ENCODE assay signal across 28 mouse cellular contexts in the genomic region with DNA sequence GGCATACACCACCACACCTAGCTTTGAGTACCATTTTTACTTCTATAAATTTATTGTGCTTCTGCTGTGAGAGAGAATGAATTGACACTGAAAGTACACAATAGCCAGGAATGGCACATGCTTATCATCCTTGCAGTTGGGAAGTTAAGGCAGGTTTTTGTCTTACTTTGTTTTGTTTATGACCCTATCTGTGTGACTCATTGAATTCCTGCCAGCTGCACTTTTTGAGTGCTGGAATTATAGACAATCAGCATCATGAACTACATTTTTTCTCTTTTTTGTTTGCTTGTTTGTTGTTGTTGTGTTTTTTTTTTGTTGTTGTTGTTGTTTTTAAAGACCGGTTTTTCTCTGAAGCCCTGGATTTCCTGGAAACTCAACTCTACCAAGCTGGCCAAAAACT. TPM values are rescaled to one million over a fixed set of nuclear protein-coding genes. Genes with fewer than 3 reads are reported as not detected.
DNase-seq lines count a peak whose midpoint lies in the region; ATAC-seq and TF ChIP-seq lines count a peak whose summit lies in the region.
"Had no signal": no experiment of that assay in that cellular context is flagged by ENCODE, and none has a peak within 500 bp of the region (broad histone marks: within the 10 kb centered on the region; RNA-seq: fewer than 3 reads in every experiment).

No protein-coding gene starts in this region.

- no peak for TF ChIP-seq POLR2A in heart, adult 2 months (IDR thresholded peaks at IDR 0.05; ENCODE audit: insufficient read depth, low read depth, low read length)

- WGBS in heart, adult 2 months = 15% methylated on average over 1 of the region's 1 CpGs
- WGBS in heart, embryonic 11.5 days (ENCODE audit: insufficient replicate concordance) = 39% methylated on average over 1 of the region's 1 CpGs
- 69% methylated on average over 1 of the region's 1 CpGs for WGBS in kidney, embryonic 14.5 days

- H3K9me3 ChIP-seq in heart, embryonic 11.5 days (replicated peaks; ENCODE audit: control insufficient read depth, low read length) = no peaks in the 10 kb centered on the region
- no peaks in the 10 kb centered on the region for H3K9me3 ChIP-seq in kidney, embryonic 14.5 days (ENCODE audit: control insufficient read depth, low read length)
- H3K9me3 ChIP-seq: embryonic facial prominence, embryonic 13.5 days; forebrain, embryonic 10.5 days; G1E; limb, embryonic 13.5 days; lung, embryonic 15.5 days; midbrain, embryonic 10.5 days; midbrain, embryonic 15.5 days; neural tube, embryonic 15.5 days had no signal

- H3K4me3 ChIP-seq in heart, adult 2 months = no peak overlapping the region
- H3K4me3 ChIP-seq in heart, embryonic 11.5 days (ENCODE audit: low read depth, low read length) = no peak overlapping the region
- H3K4me3 ChIP-seq in kidney, embryonic 14.5 days (ENCODE audit: low read length) = no peak overlapping the region
- no peak overlapping the region for H3K4me3 ChIP-seq in C2C12 (ENCODE audit: insufficient read depth, poor library complexity, severe bottlenecking)
- H3K4me3 ChIP-seq: embryonic facial prominence, embryonic 13.5 days; forebrain, embryonic 10.5 days; limb, embryonic 13.5 days; lung, embryonic 15.5 days; midbrain, embryonic 10.5 days; midbrain, embryonic 15.5 days; neural tube, embryonic 15.5 days had no signal

- TF ChIP-seq CTCF in heart, adult 2 months (IDR thresholded peaks at IDR 0.05) = no peak
- no peak for TF ChIP-seq CTCF in C2C12 (IDR thresholded peaks at IDR 0.05; ENCODE audit: control insufficient read depth, insufficient read depth, insufficient read length)

- H3K4me2 ChIP-seq in heart, embryonic 11.5 days = no peak overlapping the region
- no peak overlapping the region for H3K4me2 ChIP-seq in kidney, embryonic 14.5 days (replicated peaks; ENCODE audit: low read depth, low read length)
- H3K4me2 ChIP-seq: embryonic facial prominence, embryonic 13.5 days; hindbrain, embryonic 14.5 days; limb, embryonic 13.5 days; liver, embryonic 11.5 days; lung, embryonic 15.5 days; midbrain, embryonic 15.5 days; neural tube, embryonic 15.5 days had no signal

- peaks cover 73% of the 10 kb centered on the region for H3K79me3 ChIP-seq in C2C12 (ENCODE audit: low read depth)

- no peak for TF ChIP-seq EP300 in heart, adult 2 months (IDR thresholded peaks at IDR 0.05; ENCODE audit: insufficient read depth, low read depth, low read length)

- no peaks in the 10 kb centered on the region; the same call in 1 of the 2 replicates for H3K4me1 ChIP-seq in heart, adult 2 months (ENCODE audit: control insufficient read depth, insufficient read depth, low read length)
- H3K4me1 ChIP-seq in heart, embryonic 11.5 days (ENCODE audit: control insufficient read depth, insufficient read depth, low read length) = no peaks in the 10 kb centered on the region; the same call in 1 of the 2 replicates
- no peaks in the 10 kb centered on the region for H3K4me1 ChIP-seq in kidney, embryonic 14.5 days (ENCODE audit: control insufficient read depth, insufficient read depth, low read length)
- H3K4me1 ChIP-seq: embryonic facial prominence, embryonic 13.5 days; forebrain, embryonic 10.5 days; limb, embryonic 13.5 days; lung, embryonic 15.5 days; midbrain, embryonic 10.5 days; midbrain, embryonic 15.5 days; neural tube, embryonic 15.5 days had no signal

- H3K36me3 ChIP-seq in heart, adult 2 months (ENCODE audit: control insufficient read depth, insufficient read depth, low read length) = peaks cover 23% of the 10 kb centered on the region
- H3K36me3 ChIP-seq in heart, embryonic 11.5 days (ENCODE audit: control insufficient read depth, insufficient read depth, low read length) = peaks cover 5% of the 10 kb centered on the region; the same call in 1 of the 2 replicates
- H3K36me3 ChIP-seq in kidney, embryonic 14.5 days (ENCODE audit: control insufficient read depth, insufficient read depth, low read length) = peaks cover 28% of the 10 kb centered on the region
- H3K36me3 ChIP-seq in C2C12 (ENCODE audit: control insufficient read depth, insufficient read depth) = peaks cover 67% of the 10 kb centered on the region

- H3K79me2 ChIP-seq in heart, adult 2 months (replicated peaks; ENCODE audit: control insufficient read depth, insufficient read depth, low read length) = peaks cover 2% of the 10 kb centered on the region
- peaks cover 93% of the 10 kb centered on the region for H3K79me2 ChIP-seq in C2C12 (ENCODE audit: control insufficient read depth, insufficient read depth)

- ATAC-seq in heart, embryonic 11.5 days (replicated peaks; ENCODE audit: insufficient number of reproducible peaks, low FRiP score, low TSS enrichment) = no peak
- ATAC-seq in kidney, embryonic 14.5 days (ENCODE audit: low FRiP score, low TSS enrichment) = no peak
- ATAC-seq: forebrain, embryonic 16.5 days; midbrain, embryonic 15.5 days had no signal

- H3K27me3 ChIP-seq in heart, adult 2 months (ENCODE audit: control insufficient read depth, insufficient read depth, low read length) = no peaks in the 10 kb centered on the region
- no peaks in the 10 kb centered on the region for H3K27me3 ChIP-seq in heart, embryonic 11.5 days (ENCODE audit: control insufficient read depth, insufficient read depth, low read length)
- no peaks in the 10 kb centered on the region for H3K27me3 ChIP-seq in kidney, embryonic 14.5 days (ENCODE audit: control insufficient read depth, insufficient read depth, low read length)
- H3K27me3 ChIP-seq in C2C12 (ENCODE audit: control insufficient read depth, insufficient read depth, insufficient read length) = no peaks in the 10 kb centered on the region
- H3K27me3 ChIP-seq: CH12.LX; embryonic facial prominence, embryonic 13.5 days; limb, embryonic 13.5 days; lung, embryonic 15.5 days; midbrain, embryonic 15.5 days; neural tube, embryonic 15.5 days had no signal

- H3K9ac ChIP-seq in heart, adult 2 months (ENCODE audit: low read depth, low read length) = no peak overlapping the region
- H3K9ac ChIP-seq in heart, embryonic 11.5 days (ENCODE audit: low read depth, low read length) = no peak overlapping the region
- no peak overlapping the region for H3K9ac ChIP-seq in kidney, embryonic 14.5 days (ENCODE audit: low read depth, low read length)
- H3K9ac ChIP-seq: embryonic facial prominence, embryonic 13.5 days; hindbrain, embryonic 14.5 days; limb, embryonic 13.5 days; lung, embryonic 15.5 days; midbrain, embryonic 15.5 days; neural tube, embryonic 15.5 days had no signal

- peak overlapping the region; percentile 6; the same call in 1 of the 2 replicates for H3K27ac ChIP-seq in heart, adult 2 months
- H3K27ac ChIP-seq in heart, embryonic 11.5 days (ENCODE audit: low read depth, low read length) = no peak overlapping the region
- peak overlapping the region; percentile 1; the same call in 1 of the 2 replicates for H3K27ac ChIP-seq in kidney, embryonic 14.5 days (ENCODE audit: low read depth, low read length)
- H3K27ac ChIP-seq: embryonic facial prominence, embryonic 13.5 days; forebrain, embryonic 10.5 days; hindbrain, embryonic 14.5 days; limb, embryonic 13.5 days; lung, embryonic 15.5 days; midbrain, embryonic 10.5 days; midbrain, embryonic 15.5 days; neural tube, embryonic 15.5 days had no signal

- intact Hi-C loops in heart, adult 2 months (cut with DNase I) = loop anchor here (1.0 to 2.0 kb wide), 2 partner anchors 40 to 68 kb away; no protein-coding TSS in a partner anchor

- no peak for DNase-seq in heart, adult 2 months
- DNase-seq in kidney, postnatal 10 days = no peak
- no peak for DNase-seq in cerebellum, adult 18-20 months
- no peak for DNase-seq in thymus, adult 18-20 months
- DNase-seq: adrenal gland, postnatal 25 days; cerebellum, adult 11-12 months; gastrocnemius, postnatal 10 days; kidney, adult 11 months; right cerebral cortex, adult 18-20 months had no signal

- H3ac ChIP-seq in C2C12 (ENCODE audit: control insufficient read depth, insufficient read length, low read depth) = no peak overlapping the region

TF ChIP-seq in C2C12, 6 proteins besides CTCF, POLR2A, EP300 and RAD21:
- TF ChIP-seq MYOD1 (IDR thresholded peaks at IDR 0.05; ENCODE audit: control insufficient read depth, insufficient read length, low read depth) = no peak
- no peak for TF ChIP-seq FOSL1 (IDR thresholded peaks at IDR 0.05; ENCODE audit: insufficient read depth, low read length, poor library complexity, severe bottlenecking)
- peak; percentile 29 for TF ChIP-seq MAX (IDR thresholded peaks at IDR 0.05)
- TF ChIP-seq CEBPB (IDR thresholded peaks at IDR 0.05; ENCODE audit: low read depth) = no peak
- no peak for TF ChIP-seq USF1 (IDR thresholded peaks at IDR 0.05; ENCODE audit: low read depth)
TF ChIP-seq in C2C12: peak in this region for 1.

RNA-seq across cellular contexts. Expression of a gene that starts 15.0 kb away (rescaled TPM):
- 10 to 100 TPM; 36.5 to 41.5 TPM for total RNA-seq in heart, adult 2 months (2021)
- 9.6 and 17.3 TPM in 2 replicates for polyA plus RNA-seq in heart, adult 2 months (2012; rRNA removed)
- 7.5 and 8.1 TPM in 2 replicates for polyA plus RNA-seq in heart, embryonic 11.5 days (2014; fragmentation: Nextera tagmentation; extraction: Ambion mirVana)
- polyA plus RNA-seq in kidney, embryonic 14.5 days (2014; fragmentation: Nextera tagmentation; extraction: Ambion mirVana) = 16.5 and 16.8 TPM in 2 replicates
- polyA plus RNA-seq in C2C12 (2012; fragmentation: generic; extraction: Trizol) = 13.4 TPM

RNA-seq across cellular contexts. Expression of a gene that starts 24.2 kb away (rescaled TPM):
- total RNA-seq in heart, adult 2 months (2021) = under 1 TPM; 0.36 to 0.60 TPM
- 0.31 and 0.44 TPM in 2 replicates for polyA plus RNA-seq in heart, adult 2 months (2012; rRNA removed)
- polyA plus RNA-seq in heart, embryonic 11.5 days (2014; fragmentation: Nextera tagmentation; extraction: Ambion mirVana) = 0.93 and 1.2 TPM in 2 replicates
- polyA plus RNA-seq in kidney, embryonic 14.5 days (2014; fragmentation: Nextera tagmentation; extraction: Ambion mirVana) = 0.51 and 0.95 TPM in 2 replicates
- 0.07 TPM for polyA plus RNA-seq in C2C12 (2012; fragmentation: generic; extraction: Trizol)
- total RNA-seq: CH12.LX; common myeloid progenitor, adult 5-6 weeks; G1E; hematopoietic stem cell, adult 5-6 weeks; megakaryocyte progenitor cell, adult 5-6 weeks had no signal
- polyA plus RNA-seq: embryonic facial prominence, embryonic 13.5 days; G1E; inflammation-experienced regulatory T-cells, adult 6 months had no signal

RNA-seq across cellular contexts. Expression of a gene that starts 37.8 kb away (rescaled TPM):
- total RNA-seq in heart, adult 2 months (2021) = 10 to 100 TPM; 22.8 to 23.2 TPM
- 75.5 and 78.4 TPM in 2 replicates for polyA plus RNA-seq in heart, adult 2 months (2012; rRNA removed)
- polyA plus RNA-seq in heart, embryonic 11.5 days (2014; fragmentation: Nextera tagmentation; extraction: Ambion mirVana) = 124 and 139 TPM in 2 replicates
- polyA plus RNA-seq in kidney, embryonic 14.5 days (2014; fragmentation: Nextera tagmentation; extraction: Ambion mirVana) = 87.7 and 92.6 TPM in 2 replicates
- polyA plus RNA-seq in C2C12 (2012; fragmentation: generic; extraction: Trizol) = 113 TPM

RNA-seq across cellular contexts. Expression of a gene that starts 49.4 kb away (rescaled TPM):
- total RNA-seq in heart, adult 2 months (2021) = 100 to 1,000 TPM; 442 to 494 TPM
- polyA plus RNA-seq in heart, adult 2 months (2012; rRNA removed) = 384 and 453 TPM in 2 replicates
- 187 and 213 TPM in 2 replicates for polyA plus RNA-seq in heart, embryonic 11.5 days (2014; fragmentation: Nextera tagmentation; extraction: Ambion mirVana)
- polyA plus RNA-seq in kidney, embryonic 14.5 days (2014; fragmentation: Nextera tagmentation; extraction: Ambion mirVana) = 305 and 373 TPM in 2 replicates
- 1,132 TPM for polyA plus RNA-seq in C2C12 (2012; fragmentation: generic; extraction: Trizol)

RNA-seq across cellular contexts. Expression of a gene that starts 54.0 kb away (rescaled TPM):
- not detected for total RNA-seq in heart, adult 2 months (2021)
- 0.06 TPM in 1 of 2 replicates, not detected in the other for polyA plus RNA-seq in heart, adult 2 months (2012; rRNA removed)
- polyA plus RNA-seq in heart, embryonic 11.5 days (2014; fragmentation: Nextera tagmentation; extraction: Ambion mirVana) = 0.20 and 0.52 TPM in 2 replicates
- 1.0 and 2.0 TPM in 2 replicates for polyA plus RNA-seq in kidney, embryonic 14.5 days (2014; fragmentation: Nextera tagmentation; extraction: Ambion mirVana)
- 10.8 TPM for polyA plus RNA-seq in C2C12 (2012; fragmentation: generic; extraction: Trizol)
- total RNA-seq: CH12.LX; common myeloid progenitor, adult 5-6 weeks; hematopoietic stem cell, adult 5-6 weeks; megakaryocyte progenitor cell, adult 5-6 weeks had no signal
- polyA plus RNA-seq: G1E; inflammation-experienced regulatory T-cells, adult 6 months had no signal
